Mouse (Mus musculus) embryonic facial prominence, embryonic 12.5 days (tissue): ENCODE measurements around the gene Ubqln4. TPM values are rescaled to one million over a fixed set of nuclear protein-coding genes. Genes with fewer than 3 reads are reported as not detected.
"Not testable (repeated sequence)": the region's sequence is repeated elsewhere in the genome, so short reads cannot be mapped to it uniquely, and the experiment has no call there.

ENCODE experiments used
- ATAC-seq: fragments of 200-750 bp; cut with Nextera tagmentation; 2 replicates; pipeline ENCODE4 v1.8.0; 2017; ENCODE audit not compliant: insufficient number of reproducible peaks, insufficient read depth, low FRiP score, low TSS enrichment
- H3K27ac ChIP-seq: fragments of 300-500 bp; sonication (generic); 2 replicates; pipeline ENCODE4 v1.5.1; 2016; ENCODE audit warnings: mild to moderate bottlenecking
- H3K27me3 ChIP-seq: fragments of 300-500 bp; sonication (generic); 2 replicates; pipeline ENCODE4 v1.6.1; 2016; ENCODE audit warnings: mild to moderate bottlenecking, moderate library complexity
- H3K36me3 ChIP-seq: fragments of 300-500 bp; sonication (generic); 2 replicates; pipeline ENCODE4 v1.6.1; 2016; ENCODE audit warnings: mild to moderate bottlenecking
- H3K4me1 ChIP-seq: fragments of 300-500 bp; sonication (generic); 2 replicates; pipeline ENCODE4 v1.6.1; 2016
- H3K4me2 ChIP-seq: fragments of 300-500 bp; sonication (generic); replicated peaks from 2 replicates; pipeline ENCODE4 v1.6.1; 2016; ENCODE audit warnings: mild to moderate bottlenecking, moderate library complexity
- H3K4me3 ChIP-seq: fragments of 300-500 bp; sonication (generic); 2 replicates; pipeline ENCODE4 v1.5.1; 2016; ENCODE audit warnings: mild to moderate bottlenecking
- H3K9ac ChIP-seq: fragments of 300-500 bp; sonication (generic); 2 replicates; pipeline ENCODE4 v1.6.1; 2016; ENCODE audit warnings: mild to moderate bottlenecking, moderate library complexity
- H3K9me3 ChIP-seq: fragments of 300-500 bp; sonication (generic); 2 replicates; pipeline ENCODE4 v1.6.1; 2016; ENCODE audit warnings: mild to moderate bottlenecking, moderate library complexity
- WGBS: fragments of 180-500 bp; shearing (Covaris S2); methylation state at CpG from one replicate; pipeline ENCODE4 v1.1.7; 2016; 5-methylcytosine and 5-hydroxymethylcytosine counted together
- polyA plus RNA-seq: library from polyadenylated mRNA; unstranded; fragments of >200 nt; fragmentation: Nextera tagmentation; extraction: Ambion mirVana; gene quantifications from 2 replicates; pipeline ENCODE4 v1.2.1, GENCODE M21; 2016

Ubqln4 gene
- polyA plus RNA-seq, 1 experiment from 2014 or later = 63.7 TPM

DNA sequence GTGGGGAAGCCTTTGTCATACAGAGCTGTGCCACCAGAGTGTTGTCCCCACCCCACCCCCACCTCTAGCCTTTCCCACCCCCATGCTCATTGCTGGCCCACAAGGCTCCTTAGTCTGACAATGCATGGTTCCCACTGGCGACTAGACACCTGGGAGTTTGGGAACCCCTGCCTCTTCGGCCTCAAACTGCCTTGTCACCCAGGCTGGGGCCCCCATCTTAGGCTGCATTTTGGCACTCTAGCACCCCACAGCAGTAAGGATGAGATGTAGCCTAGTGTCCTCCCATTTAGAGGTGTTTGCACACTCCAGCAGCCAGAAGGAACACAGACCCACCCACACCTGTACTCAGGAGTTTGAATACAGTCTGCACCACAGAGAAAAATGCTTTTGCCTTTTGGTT lies 20.3 kb downstream of the Ubqln4 start:
- H3K9ac ChIP-seq = no peak overlapping the region
- H3K4me2 ChIP-seq = no peak overlapping the region
- H3K9me3 ChIP-seq = no peaks in the 10 kb centered on the region
- H3K4me3 ChIP-seq = no peak overlapping the region
- H3K4me1 ChIP-seq = no peaks in the 10 kb centered on the region
- ATAC-seq = no peak
- peaks cover 21% of the 10 kb centered on the region for H3K36me3 ChIP-seq
- H3K27me3 ChIP-seq = no peaks in the 10 kb centered on the region
- H3K27ac ChIP-seq = no peak overlapping the region
- WGBS = 87% methylated on average over 2 of the region's 2 CpGs

- H3K36me3 ChIP-seq = 0 out of 2 replicates have a peak, but pooled peaks cover 4% of the 10 kb centered on the region
- ATAC-seq = no peak
- no peak within 1 kb of the TSS for H3K4me3 ChIP-seq
- H3K9me3 ChIP-seq = no peaks in the 10 kb centered on the region
- no peaks in the 10 kb centered on the region for H3K27me3 ChIP-seq
- H3K4me1 ChIP-seq = peaks cover 6% of the 10 kb centered on the region
- no peak within 1 kb of the TSS for H3K9ac ChIP-seq
- no peak within 1 kb of the TSS for H3K4me2 ChIP-seq
- 85% methylated on average over 3 of the region's 3 CpGs for WGBS
- H3K27ac ChIP-seq = no peak within 1 kb of the TSS
Observed at GRCm38 (mm10) chr3:88575540-88575939, 22.0 kb downstream of the Ubqln4 start, which contains the start of gene Ssr2. Gene Ssr2 (plus strand): TSS chr3:88575876.

DNA sequence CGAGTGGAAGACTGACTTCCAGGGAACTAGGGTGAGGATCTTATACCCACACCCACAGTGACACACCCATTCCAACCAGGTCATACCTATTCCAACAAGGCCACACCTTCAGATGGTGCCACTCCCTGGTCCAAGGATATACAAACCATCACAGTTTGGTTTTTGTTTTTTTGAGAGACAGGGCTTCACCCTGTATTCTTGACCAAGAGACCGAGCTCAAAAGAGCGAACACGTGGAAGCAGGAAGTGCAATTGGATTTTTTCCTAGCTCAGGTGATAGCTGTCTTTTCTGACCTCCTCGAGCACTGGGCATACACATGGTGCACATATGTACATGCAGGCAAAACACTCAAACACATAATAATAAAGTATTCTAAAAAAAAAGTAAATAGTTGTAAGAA lies 24.3 kb downstream of the Ubqln4 start:
- not testable (repeated sequence) for H3K4me1 ChIP-seq, H3K4me3 ChIP-seq, ATAC-seq, H3K9ac ChIP-seq, H3K4me2 ChIP-seq, H3K27ac ChIP-seq, H3K27me3 ChIP-seq, H3K9me3 ChIP-seq
- peaks cover 12% of the 10 kb centered on the region for H3K36me3 ChIP-seq
- 83% methylated on average over 5 of the region's 5 CpGs for WGBS

GRCm38 (mm10) chr3:88578498-88579424 lies 25.2 kb downstream of the Ubqln4 start:
- Histone ChIP-seq H3K4me1 (peaks cover 7% of the 10 kb centered on the region), H3K36me3 (peaks cover 21% of the 10 kb centered on the region), H3K4me2 (peak overlapping the region; percentile 82), H3K9me3 (no peaks in the 10 kb centered on the region), H3K4me3 (peak overlapping the region; percentile 93), H3K27ac (no peak overlapping the region), H3K27me3 (no peaks in the 10 kb centered on the region), H3K9ac (peak overlapping the region; percentile 88; the same call in 1 of the 2 replicates)
- WGBS = 48% methylated on average over 8 of the region's 8 CpGs
- peak; percentile 54; the same call in 1 of the 2 replicates for ATAC-seq

DNA sequence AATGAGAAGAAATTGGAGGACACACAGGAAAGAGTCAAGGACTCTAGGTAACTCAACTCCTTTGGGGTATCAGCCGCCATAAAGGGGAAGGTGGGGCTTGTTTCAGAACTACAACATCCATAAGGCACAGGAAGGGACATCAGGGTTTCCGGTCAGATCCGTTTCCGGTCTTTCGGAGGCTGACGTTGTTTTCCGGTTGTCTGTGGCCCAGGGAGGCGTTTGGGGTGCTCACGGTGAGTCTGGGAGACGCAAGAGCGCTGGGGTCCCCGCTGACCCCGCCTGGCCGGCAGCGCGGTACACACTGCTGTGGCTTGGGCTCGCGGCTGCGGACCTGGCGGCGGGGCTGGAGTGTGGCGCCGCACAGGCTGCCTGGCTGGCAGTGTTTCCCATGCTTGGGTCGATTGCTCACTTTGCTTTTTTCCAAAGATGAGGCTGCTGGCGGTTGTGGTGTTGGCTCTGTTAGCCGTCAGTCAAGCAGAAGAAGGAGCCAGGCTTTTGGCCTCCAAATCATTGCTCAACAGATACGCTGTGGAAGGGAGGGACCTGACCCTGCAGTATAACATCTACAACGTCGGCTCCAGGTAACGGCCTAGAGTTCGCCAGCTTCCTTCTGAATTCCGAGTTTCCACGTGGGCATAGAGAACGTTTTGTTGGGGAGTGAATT lies 26.0 kb downstream of the Ubqln4 start:
- Histone ChIP-seq H3K4me2 (peak overlapping the region; percentile 82), H3K4me3 (peak overlapping the region; percentile 93), H3K9ac (peak overlapping the region; percentile 88), H3K27me3 (no peaks in the 10 kb centered on the region), H3K36me3 (peaks cover 30% of the 10 kb centered on the region), H3K27ac (no peak overlapping the region), H3K9me3 (no peaks in the 10 kb centered on the region), H3K4me1 (peaks cover 7% of the 10 kb centered on the region)
- WGBS = under 1% methylated on average over 34 of the region's 34 CpGs
- ATAC-seq = peak; percentile 59; the same call in 1 of the 2 replicates

DNA sequence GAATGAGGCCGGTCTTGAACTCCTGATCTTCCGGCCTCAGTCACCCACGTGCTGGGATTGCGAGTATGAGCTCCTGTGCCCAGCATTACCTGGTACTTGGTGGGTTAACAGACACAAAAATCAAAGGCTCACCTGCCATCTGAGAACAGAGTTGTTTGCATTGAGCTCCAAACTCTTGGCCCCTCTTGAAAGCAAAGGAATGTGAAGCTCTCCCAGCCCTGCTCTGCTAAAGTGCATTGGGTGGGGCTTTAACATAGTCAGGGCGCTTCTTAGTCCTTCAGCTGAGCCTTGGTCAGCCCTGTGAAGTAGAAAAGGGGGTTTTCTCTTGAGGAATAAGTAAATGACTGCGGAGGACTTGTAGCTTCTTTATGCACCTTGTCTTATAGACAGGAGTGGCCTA lies 32.2 kb downstream of the Ubqln4 start:
- Histone ChIP-seq H3K4me3 (no peak overlapping the region), H3K4me1 (peaks cover 8% of the 10 kb centered on the region), H3K27ac (no peak overlapping the region), H3K9me3 (no peaks in the 10 kb centered on the region), H3K36me3 (peaks cover 67% of the 10 kb centered on the region), H3K27me3 (no peaks in the 10 kb centered on the region), H3K9ac (no peak overlapping the region), H3K4me2 (no peak overlapping the region)
- WGBS = 95% methylated on average over 6 of the region's 6 CpGs
- no peak for ATAC-seq

DNA sequence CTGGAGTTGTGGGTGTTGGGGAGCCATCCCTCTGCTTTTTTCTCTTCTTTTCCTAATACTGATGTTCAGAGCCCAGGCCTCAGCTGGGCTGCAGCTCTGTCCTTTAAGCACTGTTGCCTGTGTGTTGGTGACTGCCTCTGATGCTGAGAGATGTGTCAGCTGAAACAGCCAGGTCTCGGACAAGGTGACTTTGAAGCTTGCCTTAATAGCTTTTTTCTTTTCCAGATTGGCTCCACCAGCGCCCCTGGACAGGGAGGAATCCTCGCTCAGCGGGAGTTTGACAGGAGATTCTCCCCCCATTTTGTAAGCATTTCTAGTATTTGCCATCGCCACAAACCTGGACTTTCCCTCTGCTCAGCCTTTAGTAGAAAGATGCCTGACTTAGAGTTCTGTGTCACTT lies 33.1 kb downstream of the Ubqln4 start:
- H3K36me3 ChIP-seq = peaks cover 67% of the 10 kb centered on the region
- no peak overlapping the region for H3K9ac ChIP-seq
- WGBS = 89% methylated on average over 5 of the region's 5 CpGs
- ATAC-seq = no peak
- peaks cover 16% of the 10 kb centered on the region for H3K4me1 ChIP-seq
- no peaks in the 10 kb centered on the region for H3K27me3 ChIP-seq
- H3K4me3 ChIP-seq = no peak overlapping the region
- no peak overlapping the region for H3K4me2 ChIP-seq
- H3K27ac ChIP-seq = no peak overlapping the region
- H3K9me3 ChIP-seq = no peaks in the 10 kb centered on the region

DNA sequence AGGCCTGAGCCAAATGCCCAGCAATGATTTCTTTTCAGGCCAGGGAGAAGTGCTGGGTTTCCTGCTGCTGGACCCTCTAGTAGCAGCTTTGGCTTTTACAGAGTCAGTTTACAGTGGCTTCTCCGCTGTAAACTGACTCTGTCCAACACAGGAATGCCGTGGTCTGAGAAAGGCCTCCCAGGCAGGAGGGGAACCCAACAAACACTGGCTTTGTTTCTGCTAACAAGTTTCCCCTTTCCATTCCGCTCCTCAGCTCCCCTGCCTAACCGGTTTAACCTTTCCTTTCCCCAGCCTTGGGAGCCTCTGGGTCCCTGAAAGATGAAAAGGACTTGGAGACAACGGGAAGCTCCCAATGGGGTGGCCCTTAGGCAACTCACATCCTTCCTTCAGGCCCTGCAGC lies 36.7 kb downstream of the Ubqln4 start:
- no peak for ATAC-seq
- Histone ChIP-seq H3K4me3 (peak overlapping the region; percentile 8; the same call in 1 of the 2 replicates), H3K36me3 (peaks cover 37% of the 10 kb centered on the region), H3K4me1 (peaks cover 18% of the 10 kb centered on the region), H3K27ac (peak overlapping the region; percentile 72; the same call in 1 of the 2 replicates), H3K9ac (no peak overlapping the region), H3K27me3 (no peaks in the 10 kb centered on the region), H3K9me3 (no peaks in the 10 kb centered on the region), H3K4me2 (no peak overlapping the region)
- WGBS = 7% methylated on average over 5 of the region's 5 CpGs

- no peaks in the 10 kb centered on the region for H3K27me3 ChIP-seq
- 0 out of 2 replicates have a peak overlapping the region, but pooled peaks have one; percentile 72 for H3K27ac ChIP-seq
- no peaks in the 10 kb centered on the region for H3K9me3 ChIP-seq
- peaks cover 18% of the 10 kb centered on the region for H3K4me1 ChIP-seq
- H3K36me3 ChIP-seq = peaks cover 29% of the 10 kb centered on the region
- ATAC-seq = no peak
- H3K4me2 ChIP-seq = no peak overlapping the region
- 23% methylated on average over 3 of the region's 3 CpGs for WGBS
- H3K9ac ChIP-seq = no peak overlapping the region; the same call in 1 of the 2 replicates
- no peak overlapping the region for H3K4me3 ChIP-seq
Observed at GRCm38 (mm10) chr3:88591044-88591443, 37.5 kb downstream of the Ubqln4 start.

DNA sequence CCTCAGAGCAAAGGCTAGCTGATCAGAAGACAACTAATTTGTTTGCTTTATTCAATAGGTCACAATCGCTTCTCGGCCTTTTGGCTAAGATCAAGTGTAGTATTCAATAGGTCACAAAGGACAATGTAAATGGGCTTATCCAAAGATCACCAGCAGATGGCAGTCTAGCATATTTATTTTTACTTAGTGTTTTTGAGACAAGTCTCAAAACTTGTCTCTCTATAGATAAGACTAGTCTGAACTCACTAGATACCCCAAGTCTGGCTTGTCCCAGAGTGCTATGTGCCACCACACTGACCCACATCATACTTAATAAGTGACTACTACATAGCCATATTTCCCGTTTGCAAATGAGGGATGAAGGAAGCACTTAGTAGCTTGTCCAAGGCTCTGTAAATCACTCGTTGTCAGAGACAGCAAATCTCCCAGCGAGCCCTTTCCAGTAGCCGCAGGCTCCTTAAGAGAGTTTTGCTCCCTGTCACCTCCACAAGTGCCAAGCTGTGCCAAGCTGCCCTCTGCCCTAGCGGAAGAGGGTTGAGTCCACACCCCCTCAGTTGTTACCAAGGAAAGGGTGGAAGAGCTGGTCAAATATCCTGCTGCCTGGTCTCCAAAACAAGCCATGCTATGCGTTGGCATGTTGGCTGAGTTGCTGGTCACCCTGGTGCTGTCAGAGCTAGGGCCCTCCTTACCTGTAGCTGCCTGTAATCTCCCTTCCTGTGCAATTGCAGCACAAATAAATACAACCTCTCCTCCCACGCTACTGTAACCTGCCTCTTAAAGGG lies 38.6 kb downstream of the Ubqln4 start:
- H3K27ac ChIP-seq = no peak overlapping the region
- H3K27me3 ChIP-seq = no peaks in the 10 kb centered on the region
- 32% methylated on average over 9 of the region's 9 CpGs for WGBS
- H3K9ac ChIP-seq = no peak overlapping the region
- H3K4me3 ChIP-seq = no peak overlapping the region
- H3K4me1 ChIP-seq = peaks cover 18% of the 10 kb centered on the region
- ATAC-seq = no peak
- peaks cover 19% of the 10 kb centered on the region for H3K36me3 ChIP-seq
- no peaks in the 10 kb centered on the region for H3K9me3 ChIP-seq
- H3K4me2 ChIP-seq = no peak overlapping the region

- WGBS = 67% methylated on average over 10 of the region's 10 CpGs
- H3K27ac ChIP-seq = no peak overlapping the region
- no peak for ATAC-seq
- H3K36me3 ChIP-seq = peaks cover 10% of the 10 kb centered on the region
- H3K27me3 ChIP-seq = no peaks in the 10 kb centered on the region
- no peak overlapping the region for H3K4me3 ChIP-seq
- H3K9me3 ChIP-seq = no peaks in the 10 kb centered on the region
- no peak overlapping the region for H3K9ac ChIP-seq
- H3K4me1 ChIP-seq = peaks cover 18% of the 10 kb centered on the region
- no peak overlapping the region for H3K4me2 ChIP-seq
Observed at GRCm38 (mm10) chr3:88592942-88593576, 39.5 kb downstream of the Ubqln4 start.
